Mouse (Mus musculus) small intestine, adult 2 months (tissue): ENCODE measurements around the gene Pld2.

ENCODE experiments used
- CTCF ChIP-seq: fragments of 200-500 bp; IDR thresholded peaks from 2 replicates; pipeline ENCODE4 v1.5.1; 2012; ENCODE audit warnings: low read depth, mild to moderate bottlenecking, control low read depth, inconsistent platforms, low read length, moderate library complexity, mixed read lengths; ENCODE audit not compliant: insufficient replicate concordance, insufficient read length; ENCODE audit errors: extremely low read depth
- POLR2A ChIP-seq: fragments of 200-500 bp; IDR thresholded peaks from 2 replicates; pipeline ENCODE4 v1.6.1; 2012; ENCODE audit warnings: low read depth, mild to moderate bottlenecking, control low read depth, inconsistent platforms, low read length, moderate library complexity

DNA sequence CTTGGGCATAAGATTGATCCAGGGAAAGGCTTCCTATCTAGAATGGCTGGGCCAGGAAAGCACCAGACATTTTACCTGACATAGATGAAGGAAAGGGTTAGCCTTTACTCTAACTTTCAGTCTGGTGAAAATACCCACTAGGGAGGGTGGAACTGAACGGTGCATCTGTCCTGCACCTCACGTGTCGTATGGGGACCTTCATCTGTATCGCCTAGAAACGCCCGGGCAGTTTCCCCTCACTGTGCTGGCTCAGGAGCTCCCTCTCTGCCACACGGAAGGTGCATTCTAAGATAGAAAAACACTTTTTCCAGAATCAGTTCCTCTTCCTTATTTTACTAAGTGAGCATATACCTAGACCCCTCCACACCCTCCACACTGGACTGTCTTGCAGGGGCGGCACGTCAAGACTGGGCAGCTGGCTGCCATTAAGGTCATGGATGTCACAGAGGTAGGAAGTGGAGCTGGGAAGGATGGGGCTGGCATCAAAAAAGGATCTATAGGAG is 58.6 kb downstream of the Pld2 start:
- TF ChIP-seq CTCF = no peak
- TF ChIP-seq POLR2A = no peak
